In the genomic region with DNA sequence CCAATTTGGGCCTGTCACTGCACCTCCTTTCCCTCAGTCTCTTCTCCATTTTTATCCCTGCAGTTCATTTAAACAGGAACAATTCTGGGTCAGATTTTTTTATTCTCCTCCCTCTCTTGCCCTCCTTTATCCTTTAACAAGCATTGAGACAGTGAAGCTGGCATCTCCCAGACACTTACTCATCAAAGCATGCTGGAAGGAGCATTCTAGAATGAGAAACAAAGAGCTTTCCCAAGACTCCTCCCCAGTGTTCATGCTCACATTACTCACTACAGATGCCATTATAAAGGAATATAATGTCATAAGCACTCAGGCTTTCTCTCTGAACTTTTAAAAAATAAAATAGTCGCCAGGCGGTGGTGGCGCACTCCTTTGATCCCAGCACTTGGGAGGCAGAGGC, we compare ENCODE assay signal across 27 mouse cellular contexts. TPM values are rescaled to one million over a fixed set of nuclear protein-coding genes. Genes with fewer than 3 reads are reported as not detected.
DNase-seq lines count a peak whose midpoint lies in the region; ATAC-seq lines count a peak whose summit lies in the region.
"Had no signal": no experiment of that assay in that cellular context is flagged by ENCODE, and none has a peak within 500 bp of the region (broad histone marks: within the 10 kb centered on the region; RNA-seq: fewer than 3 reads in every experiment).

No protein-coding gene starts in this region.

- WGBS in kidney, embryonic 16.5 days: 91% methylated on average over 3 of the region's 3 CpGs

- no peak overlapping the region for H3K9ac ChIP-seq in kidney, embryonic 16.5 days (replicated peaks; ENCODE audit: low read length)
- H3K9ac ChIP-seq: embryonic facial prominence, embryonic 12.5 days; forebrain, embryonic 13.5 days; forebrain, embryonic 15.5 days; forebrain, postnatal 0 days had no signal

- H3K4me1 ChIP-seq in kidney, embryonic 16.5 days (ENCODE audit: insufficient read depth, low read length): no peaks in the 10 kb centered on the region
- H3K4me1 ChIP-seq: embryonic facial prominence, embryonic 10.5 days; forebrain, embryonic 13.5 days; forebrain, embryonic 15.5 days had no signal

- H3K36me3 ChIP-seq in kidney, embryonic 16.5 days (ENCODE audit: insufficient read depth, low read length): no peaks in the 10 kb centered on the region
- H3K36me3 ChIP-seq: embryonic facial prominence, embryonic 10.5 days; embryonic facial prominence, embryonic 12.5 days; forebrain, embryonic 15.5 days had no signal

- H3K27me3 ChIP-seq in kidney, embryonic 16.5 days (ENCODE audit: insufficient read depth, low read length): no peaks in the 10 kb centered on the region
- H3K27me3 ChIP-seq: CH12.LX; embryonic facial prominence, embryonic 12.5 days; forebrain, embryonic 13.5 days; forebrain, embryonic 15.5 days; Patski had no signal

- H3K4me3 ChIP-seq in kidney, embryonic 16.5 days (ENCODE audit: low read length): no peak overlapping the region
- H3K4me3 ChIP-seq: embryonic facial prominence, embryonic 10.5 days; embryonic facial prominence, embryonic 12.5 days; forebrain, embryonic 13.5 days; forebrain, embryonic 15.5 days had no signal

- H3K27ac ChIP-seq in kidney, embryonic 16.5 days (ENCODE audit: low read length): no peak overlapping the region
- H3K27ac ChIP-seq: embryonic facial prominence, embryonic 10.5 days; embryonic facial prominence, embryonic 12.5 days; forebrain, embryonic 13.5 days; forebrain, embryonic 15.5 days had no signal

- no peak overlapping the region for H3K4me2 ChIP-seq in kidney, embryonic 16.5 days (replicated peaks; ENCODE audit: low read depth, low read length)
- H3K4me2 ChIP-seq: embryonic facial prominence, embryonic 12.5 days; forebrain, embryonic 13.5 days; forebrain, embryonic 15.5 days had no signal

- no peak for ATAC-seq in kidney, embryonic 16.5 days (ENCODE audit: low FRiP score, low TSS enrichment)
- ATAC-seq: activated CD4-positive, CD25-positive, alpha-beta regulatory T cell, adult 4 months; CD4-positive, CD25-positive, alpha-beta regulatory T cell, adult 4 months; forebrain, embryonic 13.5 days; forebrain, embryonic 15.5 days; forebrain, postnatal 0 days; Patski had no signal

- DNase-seq in 3T3-L1 (ENCODE audit: low read depth, low spot score): peak; percentile 17
- peak; percentile 66 for DNase-seq in Muller cell, postnatal 12 days (ENCODE audit: inconsistent ontology term)
- peak; percentile 38 for DNase-seq in brain, adult 2 months (ENCODE audit: low read depth, low spot score)
- no peak for DNase-seq in heart, postnatal 36 days
- no peak for DNase-seq in ovary, postnatal 36 days (ENCODE audit: low spot score)
- DNase-seq: adrenal gland, adult 8-10 months; adrenal gland, postnatal 14 days; adrenal gland, postnatal 36 days; B cell, adult 2 months; cerebellum, adult 11 months; cerebellum, adult 18-20 months; cerebellum, adult 8-10 months; cerebellum, adult 9-11 months; cerebellum, postnatal 14 days; cerebellum, postnatal 36 days; embryo, embryonic 11 days; forebrain, postnatal 0 days had no signal

- intact Hi-C loops in heart, postnatal 36 days (cut with DNase I): no loop called here

- no peaks in the 10 kb centered on the region for H3K9me3 ChIP-seq in kidney, embryonic 16.5 days (ENCODE audit: low read length)
- H3K9me3 ChIP-seq: embryonic facial prominence, embryonic 10.5 days; embryonic facial prominence, embryonic 12.5 days; forebrain, embryonic 13.5 days; forebrain, embryonic 15.5 days; G1E had no signal

RNA-seq across cellular contexts. Expression of gene Fbxo30, which starts 54.7 kb away (rescaled TPM):
- total RNA-seq in heart, postnatal 36 days (2021): 10 to 100 TPM; 26.1 to 33.5 TPM
- polyA plus RNA-seq in kidney, embryonic 16.5 days (2015; fragmentation: Nextera tagmentation; extraction: Ambion mirVana): 32.6 and 35.4 TPM in 2 replicates

Comparison
In these comparisons a context has a peak if more than half of its experiments do, and no peak if none do; other contexts are left out.
1. DNase-seq: peak in 3T3-L1 (single experiment), Muller cell, postnatal 12 days (single experiment) and brain, adult 2 months (single experiment); none in heart, postnatal 36 days (0 of 2) and ovary, postnatal 36 days (single experiment).